Mouse (Mus musculus) cerebellum, adult 9-11 months (tissue): ENCODE data around the gene Stk31.
"Not testable (repeated sequence)": the region's sequence is repeated elsewhere in the genome, so short reads cannot be mapped to it uniquely, and the experiment has no call there.

Experiments
- DNase-seq: peaks from one replicate; pipeline ENCODE4 v3.0.0; 2022

The Stk31 gene

GRCm38 (mm10) chr6:49395316-49395715 lies at the start of gene Stk31:
Stk31 (plus strand) TSS chr6:49395604.
- peak; percentile 5 for DNase-seq

DNA sequence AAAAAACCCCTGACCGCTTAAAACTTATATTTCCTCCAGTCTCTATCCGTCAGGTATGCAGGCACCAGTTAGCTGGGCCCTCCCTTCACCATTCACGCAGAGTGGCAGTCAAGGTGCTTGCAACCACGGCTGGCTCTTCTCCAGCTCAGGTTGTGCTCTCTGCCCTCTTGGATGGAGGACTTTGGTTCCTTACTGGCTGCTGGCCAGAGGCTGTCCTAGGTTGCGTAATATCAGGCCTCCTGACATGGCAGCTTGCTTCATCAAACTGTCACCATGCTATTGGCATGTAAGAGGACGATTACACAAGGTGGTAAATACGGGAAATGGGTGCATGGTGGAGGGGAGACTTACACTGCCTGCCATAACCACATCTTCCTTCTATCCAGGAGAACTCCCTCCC lies 45.6 kb upstream of the Stk31 start:
- no peak for DNase-seq

GRCm38 (mm10) chr6:49354613-49355012 lies 40.8 kb upstream of the Stk31 start:
- no peak for DNase-seq

GRCm38 (mm10) chr6:49355171-49355570 lies 40.2 kb upstream of the Stk31 start:
- no peak for DNase-seq

GRCm38 (mm10) chr6:49360420-49360819 lies 35.0 kb upstream of the Stk31 start:
- no peak for DNase-seq

DNA sequence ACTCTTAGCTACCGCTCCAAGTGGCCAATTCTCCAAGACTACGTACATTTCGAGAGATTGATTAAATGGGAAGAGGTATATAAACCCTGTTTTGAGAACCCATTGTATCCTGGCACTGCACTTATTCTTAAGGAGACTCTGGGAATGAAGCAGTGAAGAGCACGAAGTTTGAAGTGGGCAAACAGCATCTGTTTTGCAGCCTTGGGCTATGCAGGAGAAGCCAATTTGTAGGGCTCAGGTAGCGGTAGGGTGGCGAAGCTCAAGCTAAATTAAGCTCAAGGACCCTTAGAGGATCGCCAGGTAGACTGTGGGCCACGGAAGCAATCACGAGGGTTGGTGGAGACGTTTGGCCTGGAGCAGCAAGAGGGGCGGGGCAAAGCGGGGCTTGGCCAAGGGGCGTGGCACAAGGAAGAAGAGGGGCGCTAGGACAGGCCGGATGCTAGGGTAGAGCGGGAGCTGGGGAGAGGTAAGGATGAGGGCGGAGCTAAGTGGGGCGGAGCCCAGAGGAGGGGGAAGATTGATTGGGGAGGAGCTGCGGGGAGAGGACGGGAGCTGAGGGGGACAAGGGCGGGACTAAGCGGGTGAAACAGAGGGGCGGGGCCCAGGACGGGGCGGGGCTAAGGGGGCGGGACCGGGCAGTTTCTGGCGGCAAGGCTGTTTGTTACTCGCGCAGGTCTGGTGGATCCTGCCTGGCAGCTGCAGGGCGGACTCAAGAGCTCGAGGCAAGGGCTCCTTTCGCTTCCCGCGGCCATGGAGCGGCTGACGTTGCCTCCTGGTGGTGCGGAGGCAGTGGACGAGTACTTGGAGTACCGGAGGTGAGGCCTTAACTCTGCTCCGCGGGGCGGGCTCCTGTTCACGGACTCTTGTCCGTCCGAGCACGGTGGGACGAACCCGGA lies 28.0 kb upstream of the Stk31 start, which contains the start of gene Fam221a:
Gene Fam221a (plus strand): TSS at position 581 of the 896 bp plus-strand sequence.
- DNase-seq = peak; percentile 88

DNA sequence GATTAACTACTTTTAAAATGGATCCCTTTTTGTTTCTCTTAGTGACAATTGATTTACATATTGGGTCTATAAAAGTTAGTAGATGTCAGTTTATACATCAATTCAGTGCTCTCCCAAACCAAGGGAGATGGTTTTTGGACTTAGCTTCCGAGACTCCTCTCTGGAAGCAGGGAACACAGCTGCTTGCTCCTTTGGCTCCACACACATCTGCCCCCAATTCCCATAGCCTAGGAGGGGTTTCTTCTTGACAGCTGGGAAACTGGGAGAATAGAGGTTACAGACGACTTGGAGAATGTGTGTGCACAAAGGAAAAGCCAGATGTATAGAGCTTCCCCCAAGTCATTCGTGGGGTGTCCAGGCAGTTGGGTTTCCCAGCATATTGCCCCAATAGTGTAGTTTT lies 27.2 kb upstream of the Stk31 start:
- no peak for DNase-seq

DNA sequence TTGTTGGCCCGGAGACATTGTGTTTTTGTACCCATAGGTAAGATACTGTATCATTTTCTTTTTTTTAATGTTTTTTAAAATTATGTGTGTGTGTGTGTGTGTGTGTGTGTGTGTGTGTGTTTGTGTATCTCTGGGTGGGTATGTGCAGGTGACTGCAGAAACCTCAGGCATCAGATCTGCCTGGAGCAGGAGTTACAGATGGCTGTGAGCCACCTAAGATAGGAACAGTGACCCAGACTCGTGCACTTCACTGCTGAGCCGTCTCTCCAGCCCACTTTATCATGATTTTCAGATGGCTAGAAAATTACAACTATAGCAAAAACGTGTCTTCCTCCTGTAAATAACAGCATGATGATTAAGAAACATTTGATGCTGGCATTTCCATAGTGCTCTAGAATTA lies 22.7 kb upstream of the Stk31 start:
- DNase-seq = no peak

DNA sequence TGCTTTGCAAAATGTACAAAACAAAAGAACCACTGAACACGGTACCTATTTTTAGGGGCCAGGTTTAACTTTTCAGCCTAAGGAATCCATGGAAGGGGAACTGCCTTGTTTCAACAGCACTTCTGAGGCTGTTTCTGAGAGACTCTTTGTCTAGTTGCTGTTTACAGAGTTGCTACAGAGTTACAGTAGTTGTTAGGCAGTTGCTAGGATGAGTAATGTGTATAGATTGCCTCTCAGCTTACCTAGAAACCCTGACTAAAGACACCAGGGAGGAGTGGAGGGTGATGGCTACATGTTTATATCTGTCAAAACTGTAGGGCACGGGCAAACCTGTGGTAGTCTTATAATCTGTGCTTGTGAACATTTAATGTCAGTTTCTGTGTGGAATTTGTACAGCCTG lies 21.5 kb upstream of the Stk31 start:
- no peak for DNase-seq

GRCm38 (mm10) chr6:49378328-49378727 lies 17.1 kb upstream of the Stk31 start:
- DNase-seq = no peak

- DNase-seq = no peak
These were observed 1.1 kb upstream of the Stk31 start for GRCm38 (mm10) chr6:49394276-49394675.

DNA sequence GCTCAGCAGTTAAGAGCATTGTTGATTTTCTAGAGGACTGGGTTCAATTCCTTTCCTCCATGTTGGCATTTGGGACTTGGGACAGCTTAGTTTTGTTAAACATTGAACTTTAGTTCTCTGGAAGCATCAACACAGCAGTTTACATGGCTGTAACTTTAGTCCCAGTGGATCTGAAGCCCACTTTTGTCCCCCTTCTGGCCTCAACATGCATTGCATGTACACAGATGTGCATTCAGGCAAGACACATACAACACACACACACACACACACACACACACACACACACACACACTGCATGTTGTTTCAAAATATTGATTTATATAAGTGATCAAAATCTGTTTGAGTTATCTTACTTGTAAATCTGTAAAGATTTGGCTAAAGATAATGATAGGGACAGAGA lies 2.1 kb downstream of the Stk31 start:
- DNase-seq = no peak

GRCm38 (mm10) chr6:49398365-49398764 lies 3.0 kb downstream of the Stk31 start:
- no peak for DNase-seq

GRCm38 (mm10) chr6:49410830-49411229 lies 15.4 kb downstream of the Stk31 start:
- DNase-seq = no peak

- not testable (repeated sequence) for DNase-seq
These were observed 17.6 kb downstream of the Stk31 start for GRCm38 (mm10) chr6:49412967-49413366.

GRCm38 (mm10) chr6:49415971-49416370 lies 20.6 kb downstream of the Stk31 start:
- DNase-seq = no peak

- DNase-seq = no peak
These were observed 41.9 kb downstream of the Stk31 start for GRCm38 (mm10) chr6:49437306-49437705.

DNA sequence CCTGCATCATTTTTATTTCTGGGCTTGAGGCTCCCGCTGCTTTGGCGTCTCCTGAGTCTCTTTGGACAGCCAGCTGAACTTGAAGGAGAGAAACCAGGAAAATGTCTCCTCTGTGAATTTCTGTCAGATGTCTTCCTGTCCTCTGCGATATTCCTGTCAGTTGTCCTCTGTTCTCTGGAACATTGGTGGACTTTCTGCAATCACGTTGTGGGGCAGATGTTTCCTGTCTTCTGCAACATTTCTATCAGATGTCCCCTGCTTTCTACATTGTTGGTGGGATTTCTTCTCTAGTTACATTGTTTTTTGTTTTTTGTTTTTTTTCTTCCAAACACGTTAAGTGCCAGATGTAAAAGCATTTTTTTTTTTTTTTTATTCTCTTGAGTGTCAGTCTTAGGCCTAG lies 62.7 kb downstream of the Stk31 start:
- no peak for DNase-seq

DNA sequence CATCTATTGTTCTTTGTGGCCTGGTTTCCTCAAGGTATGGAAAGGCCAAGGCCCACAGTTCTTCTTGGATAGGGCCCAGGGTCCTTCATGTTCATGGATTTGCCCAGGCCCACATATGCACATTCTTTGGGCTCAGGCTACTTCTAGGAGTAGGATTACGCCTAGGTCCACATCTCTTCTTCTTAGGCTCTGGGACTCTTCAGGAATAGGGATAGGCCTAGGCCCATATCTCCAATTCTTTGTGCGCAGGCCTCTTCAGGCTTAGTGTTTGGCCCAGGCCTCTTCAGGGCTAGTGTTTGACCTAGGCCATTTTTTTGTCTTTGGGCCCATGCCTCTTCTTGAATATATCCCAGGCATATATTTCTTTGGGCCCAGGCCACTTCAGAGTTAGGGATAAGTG lies 87.8 kb downstream of the Stk31 start:
- no peak for DNase-seq

DNA sequence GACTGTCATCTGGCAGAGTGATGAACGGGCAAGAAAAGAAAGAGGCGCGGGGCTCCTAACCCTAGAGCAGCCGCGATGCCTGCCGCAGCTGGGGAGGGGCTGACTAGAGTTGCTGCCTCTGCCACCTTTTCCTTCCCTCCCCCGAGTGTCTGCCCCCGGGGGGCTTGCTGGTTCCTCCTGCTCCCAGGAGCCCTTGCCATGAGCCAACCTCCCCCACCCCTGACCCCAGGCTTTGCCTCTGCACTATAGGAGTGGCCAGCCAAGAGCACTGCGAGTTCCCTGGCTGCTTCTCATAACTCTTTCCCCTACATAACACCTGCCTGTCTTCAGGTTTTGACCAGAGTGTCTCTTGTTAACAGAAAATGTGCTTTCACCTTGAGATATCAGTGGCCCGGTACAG lies 96.1 kb downstream of the Stk31 start:
- no peak for DNase-seq

- DNase-seq = peak; percentile 46
These were observed 123.6 kb downstream of the Stk31 start for GRCm38 (mm10) chr6:49519053-49519452.
